Mouse (Mus musculus): Measurements from ENCODE around the gene Usp10.

DNA sequence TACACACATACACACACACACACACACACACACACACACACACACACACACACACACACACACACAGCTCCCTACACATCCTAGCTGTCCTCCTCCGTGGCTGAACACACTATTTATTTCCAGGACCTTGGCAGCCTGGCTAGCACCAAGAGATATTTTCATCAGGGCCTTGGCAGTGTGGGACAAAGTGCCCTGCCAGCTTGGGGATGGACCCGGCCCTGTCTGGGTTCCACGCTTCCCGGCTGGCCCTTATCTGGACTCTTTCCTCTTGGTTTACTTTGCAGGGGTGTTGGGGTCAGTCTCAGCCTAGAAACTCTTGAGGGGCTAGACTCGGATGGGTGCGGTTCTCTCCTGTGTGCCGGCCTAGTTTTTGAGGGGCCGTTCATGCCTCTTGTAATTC is 90.3 kb downstream of the Usp10 start:
- TF ChIP-seq GATA1 (IDR thresholded peaks at IDR 0.05; ENCODE audit: low read length) (no peak), TAL1 (IDR thresholded peaks at IDR 0.05; ENCODE audit: low read length) (no peak)
